Comparison of ENCODE assay signal across 8 mouse cellular contexts in genomic region chr9:72275101-72275978, GRCm38 (mm10). TPM values are rescaled to one million over a fixed set of nuclear protein-coding genes. Genes with fewer than 3 reads are reported as not detected.
DNase-seq lines count a peak whose midpoint lies in the region; ATAC-seq and TF ChIP-seq lines count a peak whose summit lies in the region.

No protein-coding gene starts in this region.

- H3K4me2 ChIP-seq in heart, embryonic 12.5 days: peak overlapping the region; percentile 82
- H3K4me2 ChIP-seq in kidney, embryonic 16.5 days (replicated peaks; ENCODE audit: low read depth, low read length): peak overlapping the region; percentile 88

- peaks cover 2% of the 10 kb centered on the region; the same call in 1 of the 2 replicates for H3K36me3 ChIP-seq in heart, embryonic 12.5 days
- H3K36me3 ChIP-seq in kidney, embryonic 16.5 days (ENCODE audit: insufficient read depth, low read length): no peaks in the 10 kb centered on the region

- 3% methylated on average over 66 of the region's 70 CpGs for WGBS in heart, embryonic 12.5 days
- whole genome bisulfite sequencing in kidney, embryonic 16.5 days: 1% methylated on average over 40 of the region's 70 CpGs

- peak overlapping the region; percentile 94 for H3K9ac ChIP-seq in heart, embryonic 12.5 days
- H3K9ac ChIP-seq in kidney, embryonic 16.5 days (replicated peaks; ENCODE audit: low read length): peak overlapping the region; percentile 97

- H3K4me3 ChIP-seq in embryonic fibroblast, embryonic 13.5 days (ENCODE audit: insufficient read depth, low read length): peak overlapping the region; percentile 90
- H3K4me3 ChIP-seq in heart, embryonic 12.5 days: peak overlapping the region; percentile 80
- H3K4me3 ChIP-seq in kidney, embryonic 16.5 days (ENCODE audit: low read length): peak overlapping the region; percentile 80

- 0 out of 2 replicates have a peak, but pooled peaks have one; percentile 4 for TF ChIP-seq POLR2A in brain, embryonic 14.5 days (IDR thresholded peaks at IDR 0.05; ENCODE audit: borderline replicate concordance, extremely low read depth, insufficient read depth, insufficient read length, poor library complexity, severe bottlenecking)
- TF ChIP-seq POLR2A in embryonic fibroblast, embryonic 13.5 days (IDR thresholded peaks at IDR 0.05; ENCODE audit: low read depth, low read length): peak; percentile 60

- peak overlapping the region; percentile 86 for H3K27ac ChIP-seq in embryonic fibroblast, embryonic 13.5 days (ENCODE audit: insufficient read depth, low read length)
- peak overlapping the region; percentile 99 for H3K27ac ChIP-seq in heart, embryonic 12.5 days (ENCODE audit: poor library complexity, severe bottlenecking)
- H3K27ac ChIP-seq in kidney, embryonic 16.5 days (ENCODE audit: low read length): peak overlapping the region; percentile 98

- H3K4me1 ChIP-seq in embryonic fibroblast, embryonic 13.5 days (ENCODE audit: control insufficient read depth, insufficient read depth, low read length): no peaks in the 10 kb centered on the region
- H3K4me1 ChIP-seq in heart, embryonic 12.5 days (replicated peaks): 0 out of 2 replicates have a peak, but pooled peaks cover 13% of the 10 kb centered on the region
- peaks cover 10% of the 10 kb centered on the region for H3K4me1 ChIP-seq in kidney, embryonic 16.5 days (ENCODE audit: insufficient read depth, low read length)

- peak; percentile 86 for ATAC-seq in heart, embryonic 12.5 days (ENCODE audit: insufficient number of reproducible peaks, low FRiP score)
- ATAC-seq in kidney, embryonic 16.5 days (ENCODE audit: low FRiP score, low TSS enrichment): peak; percentile 93
- peak; percentile 60; the same call in 1 of the 2 replicates for ATAC-seq in monocyte, adult 5-6 weeks (replicated peaks; ENCODE audit: insufficient number of reproducible peaks, low FRiP score, low TSS enrichment, poor library complexity, severe bottlenecking)

- no peak for TF ChIP-seq CTCF in brain, embryonic 14.5 days (IDR thresholded peaks at IDR 0.05; ENCODE audit: borderline replicate concordance, extremely low read depth, insufficient read depth, insufficient read length)
- no peak for TF ChIP-seq CTCF in embryonic fibroblast, embryonic 13.5 days (IDR thresholded peaks at IDR 0.05; ENCODE audit: borderline replicate concordance, insufficient read depth, low read length)

- DNase-seq in CD4-positive, CD25-positive, alpha-beta regulatory T cell, adult 2 months (ENCODE audit: low read depth, low spot score): peak; percentile 75
- DNase-seq in brain, embryonic 14.5 days (ENCODE audit: low read depth): peak; percentile 86
- peak; percentile 65 for DNase-seq in liver
- peak; percentile 53 to 82 for DNase-seq in spleen, postnatal 4 days (ENCODE audit: low spot score in 2 of 2)

- H3K9me3 ChIP-seq in heart, embryonic 12.5 days (replicated peaks): peaks cover 7% of the 10 kb centered on the region; the same call in 1 of the 2 replicates
- H3K9me3 ChIP-seq in kidney, embryonic 16.5 days (ENCODE audit: low read length): peaks cover 15% of the 10 kb centered on the region

- no peaks in the 10 kb centered on the region for H3K27me3 ChIP-seq in heart, embryonic 12.5 days (replicated peaks)
- no peaks in the 10 kb centered on the region for H3K27me3 ChIP-seq in kidney, embryonic 16.5 days (ENCODE audit: insufficient read depth, low read length)

RNA-seq across cellular contexts. Expression of gene Zfp280d, which starts 0.7 kb away (rescaled TPM):
- 65.7 and 73.7 TPM in 2 replicates for polyA plus RNA-seq in brain, embryonic 14.5 days (2012; rRNA removed)
- polyA plus RNA-seq in embryonic fibroblast, embryonic 13.5 days (2011; ENCODE audit: insufficient read length, low read depth, missing spikeins): 39.8 and 52.3 TPM in 2 replicates
- 30.9 and 36.9 TPM in 2 replicates for polyA plus RNA-seq in heart, embryonic 12.5 days (2016; fragmentation: Nextera tagmentation; extraction: Ambion mirVana)
- 31.2 and 42.0 TPM in 2 replicates for polyA plus RNA-seq in kidney, embryonic 16.5 days (2015; fragmentation: Nextera tagmentation; extraction: Ambion mirVana)
- 35.3 to 65.8 TPM (median 39.4 TPM) in 3 replicates for total RNA-seq in monocyte, adult 5-6 weeks (2017)

Comparison
In these comparisons a context has a peak if more than half of its experiments do, and no peak if none do; other contexts are left out.
1. Peak in every context shown above with its lines: DNase-seq, ATAC-seq, H3K4me3 ChIP-seq and H3K27ac ChIP-seq.